Mouse (Mus musculus): ENCODE results near the gene Bfsp2.

Gene Bfsp2

GRCm38 (mm10) chr9:103379199-103379598, 101.0 kb downstream of the Bfsp2 start:
- DNase-seq = no peak

GRCm38 (mm10) chr9:103378686-103379085, 101.5 kb downstream of the Bfsp2 start:
- DNase-seq = no peak

GRCm38 (mm10) chr9:103376346-103377320, 103.6 kb downstream of the Bfsp2 start:
- DNase-seq = no peak

All from kidney, postnatal 25 days (tissue).